Mouse (Mus musculus) heart, postnatal 0 days (tissue): ENCODE measurements around the gene Gm20850. TPM values are rescaled to one million over a fixed set of nuclear protein-coding genes. Genes with fewer than 3 reads are reported as not detected.
"Not testable (repeated sequence)": the region's sequence is repeated elsewhere in the genome, so short reads cannot be mapped to it uniquely, and the experiment has no call there.

Experiments
- ATAC-seq: fragments of 200-750 bp; cut with Nextera tagmentation; 2 replicates; pipeline ENCODE4 v1.8.0; 2017; ENCODE audit warnings: low read depth, moderate number of reproducible peaks, moderate library complexity; ENCODE audit not compliant: insufficient read depth
- DNase-seq: peaks from one replicate; pipeline ENCODE4 v3.0.0-alpha.2; 2016; ENCODE audit warnings: low spot score
- H3K27ac ChIP-seq: fragments of 300-500 bp; sonication (generic); 2 replicates; pipeline ENCODE4 v1.5.1; 2014; ENCODE audit warnings: low read depth, mild to moderate bottlenecking
- H3K27me3 ChIP-seq: fragments of 300-500 bp; sonication (generic); 2 replicates; pipeline ENCODE4 v1.6.1; 2014; ENCODE audit warnings: low read length, mixed read lengths; ENCODE audit not compliant: control insufficient read depth, insufficient read depth
- H3K36me3 ChIP-seq: fragments of 300-500 bp; sonication (generic); replicated peaks from 2 replicates; pipeline ENCODE4 v1.6.1; 2014; ENCODE audit warnings: low read length, mixed read lengths; ENCODE audit not compliant: control insufficient read depth, insufficient read depth
- H3K4me1 ChIP-seq: fragments of 300-500 bp; sonication (generic); 2 replicates; pipeline ENCODE4 v1.6.1; 2014; ENCODE audit warnings: antibody characterized with exemption; ENCODE audit not compliant: control insufficient read depth, insufficient read depth
- H3K4me2 ChIP-seq: fragments of 300-500 bp; sonication (generic); 2 replicates; pipeline ENCODE4 v1.6.1; 2014; ENCODE audit warnings: low read depth, mild to moderate bottlenecking, low read length, moderate library complexity
- H3K4me3 ChIP-seq: fragments of 300-500 bp; sonication (generic); 2 replicates; pipeline ENCODE4 v1.5.1; 2014; ENCODE audit warnings: low read depth, low read length
- H3K9ac ChIP-seq: fragments of 300-500 bp; sonication (generic); replicated peaks from 2 replicates; pipeline ENCODE4 v1.6.1; 2014; ENCODE audit warnings: low read depth, low read length, mixed read lengths
- H3K9me3 ChIP-seq: fragments of 300-500 bp; sonication (generic); replicated peaks from 2 replicates; pipeline ENCODE4 v1.6.1; 2016; ENCODE audit warnings: low read length; ENCODE audit not compliant: control insufficient read depth
- WGBS: fragments of 180-500 bp; shearing (Covaris S2); extraction: QIAGEN DNeasy Blood & Tissue Kit; methylation state at CpG from one replicate; pipeline ENCODE4 v1.1.7; 2014; 5-methylcytosine and 5-hydroxymethylcytosine counted together
- polyA plus RNA-seq: library from polyadenylated mRNA; unstranded; fragments of >200 nt; fragmentation: Nextera tagmentation; extraction: Ambion mirVana; gene quantifications from 2 replicates; pipeline ENCODE4 v1.2.1, GENCODE M21; 2015
- total RNA-seq: library from RNA; depleted of rRNA; stranded (reverse); fragments of >200 nt; gene quantifications from 2 replicates; pipeline ENCODE4 v1.2.3, GENCODE M21; 2014; ENCODE audit warnings: low replicate concordance; rRNA removed

Gm20850 gene
- total RNA-seq (not detected in 2 replicates), polyA plus RNA-seq (not detected in 2 replicates)

GRCm38 (mm10) chrY:75715022-75715421 lies at the start of gene Gm20850:
TSS of gene Gm20850 (plus strand) at chrY:75715322.
- no CpG with 5 or more reads among the region's 6 CpGs for WGBS
- not testable (repeated sequence) for H3K9ac ChIP-seq, H3K4me2 ChIP-seq, H3K36me3 ChIP-seq, H3K4me3 ChIP-seq, H3K9me3 ChIP-seq, DNase-seq, H3K27me3 ChIP-seq, H3K27ac ChIP-seq, H3K4me1 ChIP-seq, ATAC-seq
